Mouse (Mus musculus) forebrain, embryonic 11.5 days (tissue): Measurements from ENCODE around the gene Rara. TPM values are rescaled to one million over a fixed set of nuclear protein-coding genes. Genes with fewer than 3 reads are reported as not detected.

Experiments
- ATAC-seq: fragments of 200-750 bp; cut with Nextera tagmentation; replicated peaks from 2 replicates; pipeline ENCODE4 v1.8.0; 2017; ENCODE audit warnings: moderate TSS enrichment; ENCODE audit not compliant: low FRiP score
- DNase-seq: peaks from one replicate; pipeline ENCODE4 v3.0.0-alpha.2; 2017; ENCODE audit warnings: low spot score
- H3K27ac ChIP-seq: fragments of 300-500 bp; sonication (generic); 2 replicates; pipeline ENCODE4 v1.5.1; 2014; ENCODE audit warnings: low read depth, low read length
- H3K27me3 ChIP-seq: fragments of 300-500 bp; sonication (generic); 2 replicates; pipeline ENCODE4 v1.6.1; 2014; ENCODE audit warnings: mild to moderate bottlenecking, low read length, mixed read lengths; ENCODE audit not compliant: control insufficient read depth, insufficient read depth
- H3K36me3 ChIP-seq: fragments of 300-500 bp; sonication (generic); 2 replicates; pipeline ENCODE4 v1.6.1; 2014; ENCODE audit warnings: mild to moderate bottlenecking, low read length, moderate library complexity, mixed read lengths; ENCODE audit not compliant: control insufficient read depth, insufficient read depth
- H3K4me1 ChIP-seq: fragments of 300-500 bp; sonication (generic); replicated peaks from 2 replicates; pipeline ENCODE4 v1.6.1; 2014; ENCODE audit warnings: low read length, mixed read lengths; ENCODE audit not compliant: control insufficient read depth, insufficient read depth
- H3K4me2 ChIP-seq: fragments of 300-500 bp; sonication (generic); 2 replicates; pipeline ENCODE4 v1.6.1; 2014; ENCODE audit warnings: low read depth, mild to moderate bottlenecking, low read length, moderate library complexity, mixed read lengths; ENCODE audit not compliant: severe bottlenecking
- H3K4me3 ChIP-seq: fragments of 300-500 bp; sonication (generic); 2 replicates; pipeline ENCODE4 v1.5.1; 2014; ENCODE audit warnings: low read depth, low read length
- H3K9ac ChIP-seq: fragments of 300-500 bp; sonication (generic); 2 replicates; pipeline ENCODE4 v1.6.1; 2014; ENCODE audit warnings: low read length
- H3K9me3 ChIP-seq: fragments of 300-500 bp; sonication (generic); 2 replicates; pipeline ENCODE4 v1.6.1; 2016; ENCODE audit warnings: low read length, mixed read lengths; ENCODE audit not compliant: control insufficient read depth
- WGBS: fragments of 180-500 bp; shearing (Covaris S2); extraction: QIAGEN DNeasy Blood & Tissue Kit; methylation state at CpG from one replicate; pipeline ENCODE4 v1.1.7; 2014; 5-methylcytosine and 5-hydroxymethylcytosine counted together
- polyA plus RNA-seq: library from polyadenylated mRNA; unstranded; fragments of >200 nt; fragmentation: Nextera tagmentation; extraction: Ambion mirVana; gene quantifications from 2 replicates; pipeline ENCODE4 v1.2.1, GENCODE M21; 2014

The Rara gene
- polyA plus RNA-seq, 1 experiment from 2014 or later, result 23.3 TPM

DNA sequence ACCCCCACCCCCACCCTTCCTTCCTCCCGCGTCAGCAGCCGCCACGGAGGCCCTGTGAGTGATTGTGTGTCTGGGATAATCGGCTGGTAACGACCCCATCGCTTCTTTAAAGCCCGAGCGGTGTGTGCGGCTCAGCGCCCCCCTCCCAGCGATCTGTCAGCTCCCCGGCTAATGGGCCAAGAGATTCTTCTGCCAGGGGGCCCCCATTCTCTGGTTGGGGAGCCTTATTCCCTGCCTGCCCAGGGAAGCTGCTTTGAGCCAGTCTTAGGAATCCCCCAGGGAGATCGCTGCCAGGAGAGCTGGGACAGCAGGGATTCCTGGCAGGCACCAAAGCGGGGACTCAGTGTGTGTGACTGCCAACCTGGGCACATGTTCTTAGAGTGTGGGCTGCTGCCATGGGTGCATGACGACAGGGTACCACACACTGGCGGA lies 41.9 kb downstream of the Rara start:
- Histone ChIP-seq H3K9me3 (no peaks in the 10 kb centered on the region), H3K27me3 (no peaks in the 10 kb centered on the region), H3K27ac (peak overlapping the region; percentile 86), H3K4me2 (peak overlapping the region; percentile 43), H3K36me3 (no peaks in the 10 kb centered on the region; the same call in 1 of the 2 replicates), H3K9ac (peak overlapping the region; percentile 50), H3K4me3 (peak overlapping the region; percentile 11; the same call in 1 of the 2 replicates), H3K4me1 (peaks cover 64% of the 10 kb centered on the region)
- 18% methylated on average over 13 of the region's 17 CpGs for WGBS
- peak; percentile 28 for ATAC-seq
- peak; percentile 74 for DNase-seq

DNA sequence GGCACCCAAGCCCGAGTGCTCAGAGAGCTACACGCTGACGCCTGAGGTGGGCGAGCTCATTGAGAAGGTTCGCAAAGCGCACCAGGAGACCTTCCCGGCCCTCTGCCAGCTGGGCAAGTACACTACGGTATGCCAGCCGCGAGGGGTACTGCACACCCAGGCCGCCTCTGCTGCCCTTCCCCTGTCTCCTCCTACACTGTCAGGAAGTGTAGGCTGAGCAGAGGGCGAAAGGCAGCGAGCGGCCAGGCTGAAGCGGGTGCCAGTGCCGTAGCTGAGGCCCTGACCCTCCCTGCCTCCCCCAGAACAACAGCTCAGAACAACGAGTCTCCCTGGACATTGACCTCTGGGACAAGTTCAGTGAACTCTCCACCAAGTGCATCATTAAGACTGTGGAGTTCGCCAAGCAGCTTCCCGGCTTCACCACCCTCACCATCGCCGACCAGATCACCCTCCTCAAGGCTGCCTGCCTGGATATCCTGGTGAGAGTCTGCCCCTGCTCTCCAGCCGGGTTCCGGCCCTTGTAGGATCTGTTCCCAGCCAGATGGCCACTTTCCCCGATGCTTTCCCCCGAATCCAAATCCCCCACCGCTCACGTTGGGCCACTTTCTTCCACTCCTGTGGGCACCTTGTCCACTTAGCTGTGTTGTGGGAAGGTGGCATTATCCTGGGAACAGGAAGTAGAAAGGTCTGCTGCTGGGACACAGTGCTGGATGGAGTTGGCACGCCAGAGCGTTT lies 42.7 kb downstream of the Rara start:
- no peak for ATAC-seq

DNA sequence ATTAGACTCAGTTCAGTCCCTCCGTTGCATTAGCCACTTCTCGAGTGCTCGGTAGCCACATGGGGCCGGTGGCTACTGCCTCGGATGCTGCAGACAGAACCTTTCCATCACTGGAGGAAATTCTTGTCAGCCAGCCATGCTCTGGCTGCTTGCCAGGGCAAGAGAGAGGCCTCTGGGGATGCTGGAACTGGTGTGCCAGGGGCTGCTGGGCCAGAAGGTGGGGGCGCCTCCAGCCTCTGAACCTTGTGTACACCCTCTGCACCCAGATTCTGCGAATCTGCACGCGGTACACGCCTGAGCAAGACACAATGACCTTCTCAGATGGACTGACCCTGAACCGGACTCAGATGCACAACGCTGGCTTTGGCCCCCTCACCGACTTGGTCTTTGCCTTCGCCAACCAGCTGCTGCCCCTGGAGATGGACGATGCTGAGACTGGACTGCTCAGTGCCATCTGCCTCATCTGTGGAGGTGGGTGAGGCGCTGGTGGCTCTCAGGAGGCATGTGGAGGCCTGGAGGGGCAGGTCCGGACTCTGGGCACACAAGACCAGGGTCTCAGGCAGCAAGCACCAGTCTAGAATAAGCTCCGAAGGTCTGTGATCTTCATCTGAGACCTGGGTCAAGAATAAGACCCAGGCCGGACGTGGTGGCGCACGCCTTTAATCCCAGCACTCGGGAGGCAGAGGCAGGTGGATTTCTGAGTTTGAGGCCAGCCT lies 43.9 kb downstream of the Rara start:
- H3K27me3 ChIP-seq, result no peaks in the 10 kb centered on the region
- no peak overlapping the region for H3K4me2 ChIP-seq
- no peak overlapping the region for H3K4me3 ChIP-seq
- peaks cover 44% of the 10 kb centered on the region for H3K4me1 ChIP-seq
- ATAC-seq (no peak), DNase-seq (peak; percentile 58)
- 0 out of 2 replicates have a peak overlapping the region, but pooled peaks have one; percentile 31 for H3K27ac ChIP-seq
- H3K9ac ChIP-seq, result peak overlapping the region; percentile 7; the same call in 1 of the 2 replicates
- no peaks in the 10 kb centered on the region; the same call in 1 of the 2 replicates for H3K36me3 ChIP-seq
- WGBS, result 82% methylated on average over 23 of the region's 23 CpGs
- no peaks in the 10 kb centered on the region for H3K9me3 ChIP-seq

More for the DNA sequence above, 42.7 kb downstream of the Rara start:
- DNase-seq, result peak; percentile 60
- Histone ChIP-seq H3K4me3 (no peak overlapping the region), H3K4me2 (peak overlapping the region; percentile 43; the same call in 1 of the 2 replicates), H3K27me3 (no peaks in the 10 kb centered on the region), H3K36me3 (no peaks in the 10 kb centered on the region; the same call in 1 of the 2 replicates), H3K9ac (peak overlapping the region; percentile 50), H3K9me3 (no peaks in the 10 kb centered on the region), H3K4me1 (peaks cover 55% of the 10 kb centered on the region), H3K27ac (peak overlapping the region; percentile 86)
- 71% methylated on average over 29 of the region's 29 CpGs for WGBS

DNA sequence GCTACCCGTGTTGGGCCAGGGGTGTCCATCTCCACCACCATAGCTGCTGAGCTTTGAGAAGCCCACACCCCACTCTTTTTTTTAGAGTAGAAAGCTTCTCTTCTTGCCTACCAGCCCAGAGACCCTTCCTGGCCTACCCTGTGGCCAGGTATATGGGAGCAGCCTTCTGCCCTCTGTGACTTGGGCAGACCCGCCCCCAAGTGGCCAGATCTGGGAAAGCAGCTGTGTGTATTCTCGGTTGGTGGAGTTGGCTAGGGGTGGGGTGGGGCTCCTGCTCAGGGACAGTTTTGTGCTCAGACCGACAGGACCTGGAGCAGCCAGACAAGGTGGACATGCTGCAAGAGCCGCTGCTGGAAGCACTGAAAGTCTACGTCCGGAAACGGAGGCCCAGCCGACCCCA lies 44.6 kb downstream of the Rara start:
- 52% methylated on average over 9 of the region's 9 CpGs for WGBS
- H3K27me3 ChIP-seq, result no peaks in the 10 kb centered on the region
- ATAC-seq (peak; percentile 10; the same call in 1 of the 2 replicates), DNase-seq (peak; percentile 90)
- no peaks in the 10 kb centered on the region; the same call in 1 of the 2 replicates for H3K36me3 ChIP-seq
- peaks cover 38% of the 10 kb centered on the region for H3K4me1 ChIP-seq
- no peaks in the 10 kb centered on the region for H3K9me3 ChIP-seq
- no peak overlapping the region for H3K9ac ChIP-seq
- no peak overlapping the region for H3K4me2 ChIP-seq
- no peak overlapping the region for H3K27ac ChIP-seq
- no peak overlapping the region for H3K4me3 ChIP-seq

DNA sequence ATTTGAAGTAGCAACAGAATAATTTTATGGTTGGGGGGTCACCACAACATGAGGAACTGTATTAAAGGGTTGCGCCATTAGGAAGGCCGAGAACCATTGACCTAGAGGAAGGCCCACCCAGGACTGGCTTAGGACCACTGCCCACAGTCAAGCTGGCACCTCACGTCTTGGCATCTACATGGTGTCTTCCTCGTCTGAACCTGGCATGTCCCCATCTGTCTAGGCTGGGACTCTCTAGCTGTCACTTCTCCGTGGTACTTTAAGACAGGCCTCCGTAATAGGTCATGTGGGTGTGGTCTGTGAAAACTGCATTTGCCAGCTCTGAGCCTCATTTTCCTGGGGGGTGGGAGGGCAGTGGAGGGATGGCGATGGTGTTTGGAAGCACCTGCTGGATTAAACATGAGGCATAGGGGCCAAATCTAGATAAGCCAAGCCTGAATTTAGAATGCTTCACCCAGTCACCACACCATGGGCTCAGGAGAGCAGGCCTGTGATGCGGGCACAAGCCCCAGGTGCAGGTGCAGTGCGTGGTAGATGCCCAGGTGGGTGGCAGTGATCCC lies 45.3 kb downstream of the Rara start:
- DNase-seq (no peak), ATAC-seq (no peak)
- Histone ChIP-seq H3K4me2 (no peak overlapping the region), H3K9me3 (no peaks in the 10 kb centered on the region), H3K27ac (no peak overlapping the region), H3K4me1 (peaks cover 32% of the 10 kb centered on the region), H3K36me3 (no peaks in the 10 kb centered on the region; the same call in 1 of the 2 replicates), H3K9ac (no peak overlapping the region), H3K4me3 (no peak overlapping the region), H3K27me3 (no peaks in the 10 kb centered on the region)
- WGBS, result 92% methylated on average over 9 of the region's 9 CpGs

DNA sequence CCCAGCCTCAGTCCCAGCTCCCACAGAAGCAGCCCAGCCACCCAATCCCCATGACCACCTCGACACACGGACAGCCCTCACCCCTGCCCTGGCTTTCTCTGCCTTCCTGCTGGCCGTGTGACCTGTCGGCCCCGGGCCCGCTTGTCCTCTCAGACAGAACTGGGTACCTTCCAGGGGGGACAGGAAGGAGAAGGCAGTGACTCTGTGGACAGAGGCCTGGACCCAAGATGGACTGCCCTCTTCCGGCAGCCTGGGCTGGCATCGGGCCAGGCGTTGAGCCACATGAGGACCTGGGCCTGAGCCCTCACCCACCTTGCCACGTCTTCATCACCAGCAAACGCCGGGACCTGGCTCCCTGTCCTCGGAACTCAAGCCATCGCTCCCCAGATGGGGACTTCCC lies 46.0 kb downstream of the Rara start:
- Histone ChIP-seq H3K9me3 (no peaks in the 10 kb centered on the region), H3K36me3 (no peaks in the 10 kb centered on the region; the same call in 1 of the 2 replicates), H3K27ac (no peak overlapping the region), H3K9ac (no peak overlapping the region), H3K4me3 (no peak overlapping the region), H3K4me1 (peaks cover 25% of the 10 kb centered on the region), H3K4me2 (no peak overlapping the region), H3K27me3 (no peaks in the 10 kb centered on the region)
- peak; percentile 53 for DNase-seq
- ATAC-seq, result no peak
- 94% methylated on average over 14 of the region's 14 CpGs for WGBS

DNA sequence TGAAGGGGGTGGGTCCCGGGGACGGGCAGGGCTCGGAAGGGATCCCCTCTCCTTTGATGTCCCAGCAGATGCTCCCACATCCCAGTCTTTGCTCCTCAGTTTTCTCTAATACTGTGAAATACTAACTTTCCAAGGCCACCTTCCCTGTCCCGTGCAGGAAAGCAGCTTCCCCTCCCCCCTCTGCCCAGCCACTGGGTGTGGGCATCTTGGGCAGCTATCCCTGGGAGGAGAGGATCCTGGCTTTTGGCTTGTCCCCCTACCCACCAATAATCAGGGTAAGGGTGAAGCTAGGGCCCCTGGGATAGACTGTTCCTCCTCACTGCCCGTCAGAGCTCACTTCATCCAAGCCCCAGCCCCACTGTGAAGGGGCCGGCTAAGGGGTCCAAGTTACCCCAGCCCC lies 46.6 kb downstream of the Rara start:
- no peak for DNase-seq
- Histone ChIP-seq H3K27me3 (no peaks in the 10 kb centered on the region), H3K36me3 (no peaks in the 10 kb centered on the region; the same call in 1 of the 2 replicates), H3K9ac (no peak overlapping the region), H3K27ac (no peak overlapping the region), H3K4me3 (no peak overlapping the region), H3K4me2 (no peak overlapping the region), H3K9me3 (no peaks in the 10 kb centered on the region), H3K4me1 (peaks cover 20% of the 10 kb centered on the region)
- 82% methylated on average over 6 of the region's 6 CpGs for WGBS
- no peak for ATAC-seq

DNA sequence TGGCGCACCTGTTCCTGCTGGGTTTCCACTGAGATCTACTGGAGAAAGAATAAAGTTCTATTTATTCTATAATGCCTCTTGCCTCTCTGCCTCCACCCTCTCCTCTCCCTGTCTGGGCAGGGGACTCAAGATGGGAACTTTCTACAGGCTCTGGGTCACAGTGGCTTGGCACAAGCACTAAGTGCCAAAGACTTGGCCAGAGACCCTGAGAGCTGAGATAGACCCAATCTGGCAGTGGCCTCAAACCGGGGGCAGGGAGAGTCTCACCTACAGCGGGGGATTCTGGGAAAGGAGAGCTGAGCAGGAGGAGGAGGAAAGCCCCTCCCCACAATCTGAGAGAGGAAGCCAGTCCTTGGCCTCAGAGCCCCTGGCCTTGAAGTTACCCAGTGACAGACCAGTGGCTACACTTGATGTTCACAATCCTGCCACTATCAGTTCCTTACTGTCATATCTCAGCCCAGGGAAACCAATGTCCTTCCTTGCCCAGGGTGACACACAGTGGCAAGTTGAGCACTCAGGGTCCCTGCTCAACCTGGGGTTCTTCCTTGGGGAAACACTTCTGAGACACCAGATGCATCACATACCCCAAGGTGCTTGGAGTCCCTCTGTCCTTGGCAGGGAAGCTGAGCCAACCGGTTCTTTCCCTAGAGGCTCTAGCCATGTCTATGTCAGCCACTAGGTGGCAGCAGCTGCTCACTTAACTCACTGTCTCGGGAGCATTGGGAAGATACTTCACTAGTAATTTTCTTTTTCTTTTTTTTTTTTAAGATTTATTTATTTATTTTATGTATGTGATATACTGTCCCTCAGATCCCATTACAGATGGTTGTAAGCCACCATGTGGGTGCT lies 47.5 kb downstream of the Rara start:
- H3K36me3 ChIP-seq, result no peaks in the 10 kb centered on the region; the same call in 1 of the 2 replicates
- DNase-seq (peak; percentile 83), ATAC-seq (no peak)
- H3K27me3 ChIP-seq, result no peaks in the 10 kb centered on the region
- H3K9ac ChIP-seq, result no peak overlapping the region
- H3K4me2 ChIP-seq, result no peak overlapping the region
- peaks cover 12% of the 10 kb centered on the region for H3K4me1 ChIP-seq
- H3K27ac ChIP-seq, result no peak overlapping the region
- no peak overlapping the region for H3K4me3 ChIP-seq
- H3K9me3 ChIP-seq, result no peaks in the 10 kb centered on the region
- 52% methylated on average over 5 of the region's 5 CpGs for WGBS
